Mouse (Mus musculus): ENCODE results near the gene BC052040.

- no peak for TF ChIP-seq GATA1 (IDR thresholded peaks at IDR 0.05; ENCODE audit: borderline replicate concordance, low read length)
- no peak for TF ChIP-seq FLI1 (IDR thresholded peaks at IDR 0.05; ENCODE audit: low read length)
These were observed 144.0 kb downstream of the BC052040 start for GRCm38 (mm10) chr2:115725503-115725902.

All from megakaryocyte, embryonic 14.5 days (primary cell).